Mouse (Mus musculus) thymus, adult 2 months (tissue): ENCODE results near the gene Peg10. TPM values are rescaled to one million over a fixed set of nuclear protein-coding genes. Genes with fewer than 3 reads are reported as not detected.

Source experiments
- DNase-seq: peaks from one replicate; pipeline ENCODE4 v3.0.0; 2021
- H3K27ac ChIP-seq: fragments of 200-500 bp; 2 replicates; pipeline ENCODE4 v1.5.1; 2012; ENCODE audit warnings: low read length, control low read depth; ENCODE audit not compliant: control insufficient read depth, insufficient read depth
- H3K27me3 ChIP-seq: fragments of 200-500 bp; 2 replicates; pipeline ENCODE4 v1.6.1; 2012; ENCODE audit warnings: mild to moderate bottlenecking, low read length, moderate library complexity, mixed read lengths; ENCODE audit not compliant: control insufficient read depth, insufficient read depth
- H3K36me3 ChIP-seq: fragments of 200-500 bp; 2 replicates; pipeline ENCODE4 v1.6.1; 2012; ENCODE audit warnings: mild to moderate bottlenecking, low read length, moderate library complexity; ENCODE audit not compliant: control insufficient read depth, insufficient read depth
- H3K4me1 ChIP-seq: fragments of 200-500 bp; replicated peaks from 2 replicates; pipeline ENCODE4 v1.6.1; 2012; ENCODE audit warnings: low read length; ENCODE audit not compliant: control insufficient read depth, insufficient read depth
- H3K4me3 ChIP-seq: fragments of 200-500 bp; 2 replicates; pipeline ENCODE4 v1.5.1; 2012; ENCODE audit warnings: mild to moderate bottlenecking, low read length, control low read depth, moderate library complexity; ENCODE audit not compliant: control insufficient read depth, insufficient read depth
- CTCF ChIP-seq: fragments of 200-500 bp; IDR thresholded peaks from 2 replicates; pipeline ENCODE4 v1.5.1; 2012; ENCODE audit warnings: mild to moderate bottlenecking, control low read depth, low read length, moderate library complexity, borderline replicate concordance; ENCODE audit not compliant: control insufficient read depth, poor library complexity, insufficient read depth; ENCODE audit errors: extremely low read depth
- POLR2A ChIP-seq: fragments of 200-500 bp; IDR thresholded peaks from 2 replicates; pipeline ENCODE4 v1.6.1; 2012; ENCODE audit warnings: mild to moderate bottlenecking, low read length, control low read depth, moderate library complexity; ENCODE audit not compliant: control insufficient read depth, poor library complexity, insufficient read depth; ENCODE audit errors: extremely low read depth
- WGBS: fragments of 180-500 bp; shearing (Covaris S2); methylation state at CpG from one replicate; pipeline ENCODE4 v1.1.7; 2018; 5-methylcytosine and 5-hydroxymethylcytosine counted together
- polyA plus RNA-seq: library from polyadenylated mRNA; depleted of rRNA; stranded (reverse); fragments of >200 nt; gene quantifications from 2 replicates; pipeline ENCODE4 v1.2.3, GENCODE M21; 2012

Gene Peg10
- polyA plus RNA-seq, 1 experiment, result 0.32 TPM

- H3K27me3 ChIP-seq, result no peaks in the 10 kb centered on the region
- WGBS, result 94% methylated on average over 9 of the region's 9 CpGs
- H3K27ac ChIP-seq, result no peak overlapping the region
- DNase-seq, result no peak
- no peaks in the 10 kb centered on the region for H3K4me1 ChIP-seq
- TF ChIP-seq CTCF (no peak), POLR2A (no peak)
- H3K4me3 ChIP-seq, result no peak overlapping the region
- no peaks in the 10 kb centered on the region for H3K36me3 ChIP-seq
These were observed 10.7 kb upstream of the Peg10 start for GRCm38 (mm10) chr6:4736372-4736771.

- WGBS, result 88% methylated on average over 11 of the region's 11 CpGs
These were observed 9.0 kb upstream of the Peg10 start for GRCm38 (mm10) chr6:4738034-4738629.

GRCm38 (mm10) chr6:4738717-4739116 is 8.4 kb upstream of the Peg10 start:
- no peaks in the 10 kb centered on the region for H3K27me3 ChIP-seq
- H3K27ac ChIP-seq, result no peak overlapping the region
- no peak overlapping the region for H3K4me3 ChIP-seq
- TF ChIP-seq POLR2A (no peak), CTCF (no peak)
- no peak for DNase-seq
- 82% methylated on average over 2 of the region's 2 CpGs for WGBS
- H3K36me3 ChIP-seq, result no peaks in the 10 kb centered on the region
- H3K4me1 ChIP-seq, result no peaks in the 10 kb centered on the region

More at GRCm38 (mm10) chr6:4738034-4738629, 9.0 kb upstream of the Peg10 start:
- no peak for TF ChIP-seq POLR2A
- TF ChIP-seq CTCF, result no peak
- Histone ChIP-seq H3K4me1 (no peaks in the 10 kb centered on the region), H3K27me3 (no peaks in the 10 kb centered on the region), H3K27ac (no peak overlapping the region), H3K36me3 (no peaks in the 10 kb centered on the region), H3K4me3 (no peak overlapping the region)
- DNase-seq, result no peak

GRCm38 (mm10) chr6:4739522-4740355 is 7.4 kb upstream of the Peg10 start:
- H3K27me3 ChIP-seq, result no peaks in the 10 kb centered on the region
- no peak overlapping the region for H3K27ac ChIP-seq

GRCm38 (mm10) chr6:4740511-4740910 is 6.6 kb upstream of the Peg10 start:
- Histone ChIP-seq H3K27me3 (no peaks in the 10 kb centered on the region), H3K27ac (no peak overlapping the region), H3K36me3 (no peaks in the 10 kb centered on the region), H3K4me1 (no peaks in the 10 kb centered on the region), H3K4me3 (no peak overlapping the region)
- whole genome bisulfite sequencing, result 84% methylated on average over 6 of the region's 6 CpGs
- DNase-seq, result no peak
- TF ChIP-seq POLR2A, result no peak
- TF ChIP-seq CTCF, result no peak

More at GRCm38 (mm10) chr6:4739522-4740355, 7.4 kb upstream of the Peg10 start:
- no peak for DNase-seq
- H3K36me3 ChIP-seq, result no peaks in the 10 kb centered on the region
- no peak overlapping the region for H3K4me3 ChIP-seq
- WGBS, result 73% methylated on average over 13 of the region's 13 CpGs
- TF ChIP-seq CTCF, result no peak
- TF ChIP-seq POLR2A, result no peak
- H3K4me1 ChIP-seq, result no peaks in the 10 kb centered on the region

GRCm38 (mm10) chr6:4746036-4746695 is 940 bp upstream of the Peg10 start:
- 43% methylated on average over 22 of the region's 22 CpGs for WGBS
- peaks cover 8% of the 10 kb centered on the region; the same call in 1 of the 2 replicates for H3K4me1 ChIP-seq
- TF ChIP-seq POLR2A (no peak), CTCF (no peak)
- DNase-seq, result no peak
- no peaks in the 10 kb centered on the region for H3K36me3 ChIP-seq
- H3K4me3 ChIP-seq, result peak overlapping the region; percentile 40
- no peaks in the 10 kb centered on the region for H3K27me3 ChIP-seq
- H3K27ac ChIP-seq, result no peak overlapping the region
